Mouse (Mus musculus): ENCODE data around the gene Phkg1. TPM values are rescaled to one million over a fixed set of nuclear protein-coding genes. Genes with fewer than 3 reads are reported as not detected.

Phkg1 gene
- total RNA-seq (2023): under 1 TPM; 0.24 to 0.62 TPM

DNA sequence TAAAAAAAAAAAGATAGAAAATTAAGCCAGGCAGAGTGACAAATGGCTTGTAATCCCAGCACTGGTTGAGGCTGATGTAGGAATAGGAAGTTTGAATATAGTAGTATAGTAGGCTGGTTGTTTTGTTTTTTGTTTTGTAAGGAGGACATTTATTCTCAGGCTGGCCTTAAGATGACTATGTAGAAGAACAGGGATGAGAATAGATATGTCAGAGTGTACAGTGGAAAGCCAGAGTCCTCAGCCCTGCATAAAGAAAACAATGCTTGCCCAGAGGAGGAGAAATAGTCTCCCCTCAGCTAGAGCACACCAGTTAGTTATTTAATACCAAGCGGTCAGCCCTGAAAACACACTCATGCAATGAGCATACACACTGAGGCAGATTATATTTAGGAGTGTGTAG is at the start of gene Phkg1:
Gene Phkg1 (minus strand): TSS at position 101 of the 400 bp plus-strand sequence.

DNA sequence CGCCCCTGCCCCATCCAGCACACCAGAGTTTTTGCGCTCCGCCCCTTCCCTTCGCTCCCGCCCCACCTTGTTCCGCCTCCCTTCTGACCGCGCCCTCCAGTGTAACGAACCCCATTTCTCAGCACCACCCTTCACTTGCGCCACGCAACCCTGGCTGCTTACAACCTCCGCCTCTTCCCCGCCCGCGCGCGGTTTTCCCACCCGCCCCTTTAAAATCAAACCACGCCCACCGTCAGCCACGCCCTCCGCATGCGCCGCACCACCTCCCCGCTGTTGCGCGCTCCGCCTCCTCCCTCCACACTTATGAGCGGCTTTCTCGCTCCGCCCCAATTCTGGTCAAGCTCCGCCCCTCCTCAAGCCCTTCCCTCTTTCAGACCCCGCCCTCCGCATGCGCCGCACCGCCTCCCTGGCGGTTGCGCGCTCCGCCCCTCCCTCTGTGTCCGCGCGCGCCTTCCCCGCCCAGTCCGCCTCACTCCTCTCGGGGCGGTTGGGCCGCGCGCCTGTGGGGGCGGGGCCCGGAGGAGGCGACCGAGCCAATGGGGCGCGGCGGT is 43.2 kb upstream of the Phkg1 start, which contains the start of gene Vkorc1l1:
Gene Vkorc1l1 (plus strand): TSS at position 476 of the 551 bp plus-strand sequence.

DNA sequence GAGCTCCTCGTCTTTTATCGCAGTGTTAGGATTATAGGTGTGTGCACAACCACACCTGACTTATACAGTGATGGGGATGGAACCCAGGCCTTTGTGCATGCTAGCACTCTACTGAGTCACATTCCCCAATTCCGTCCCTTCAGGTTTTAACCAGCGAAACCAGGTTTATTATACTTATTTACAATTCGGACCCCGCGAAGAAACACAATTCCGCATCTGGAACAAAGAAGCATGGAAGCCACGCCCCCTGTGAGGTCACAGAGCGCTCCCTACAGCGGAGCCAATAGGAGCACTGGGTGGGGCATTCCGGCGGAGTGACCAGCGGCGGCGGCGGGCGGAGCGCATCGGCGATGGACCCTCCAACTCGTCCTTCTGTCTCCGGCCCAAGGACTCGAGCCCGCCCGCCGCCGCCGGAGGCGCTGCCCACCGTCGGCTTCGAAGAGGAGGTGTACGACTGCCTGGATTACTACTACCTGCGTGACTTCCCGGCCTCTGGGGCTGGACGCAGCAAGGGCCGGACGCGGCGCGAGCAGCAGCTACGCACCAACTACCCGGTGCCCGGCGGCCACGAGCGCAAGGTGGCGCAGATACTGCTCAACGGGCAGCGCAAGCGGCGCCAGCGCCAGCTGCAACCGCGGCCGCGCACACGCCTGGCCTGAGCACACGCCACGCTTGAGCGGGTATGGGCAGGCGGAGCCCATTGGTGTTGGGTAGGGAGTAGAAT is 10.1 kb upstream of the Phkg1 start, which contains the start of gene Nupr1l:
Gene Nupr1l (plus strand): TSS at position 299 of the 724 bp plus-strand sequence.

DNA sequence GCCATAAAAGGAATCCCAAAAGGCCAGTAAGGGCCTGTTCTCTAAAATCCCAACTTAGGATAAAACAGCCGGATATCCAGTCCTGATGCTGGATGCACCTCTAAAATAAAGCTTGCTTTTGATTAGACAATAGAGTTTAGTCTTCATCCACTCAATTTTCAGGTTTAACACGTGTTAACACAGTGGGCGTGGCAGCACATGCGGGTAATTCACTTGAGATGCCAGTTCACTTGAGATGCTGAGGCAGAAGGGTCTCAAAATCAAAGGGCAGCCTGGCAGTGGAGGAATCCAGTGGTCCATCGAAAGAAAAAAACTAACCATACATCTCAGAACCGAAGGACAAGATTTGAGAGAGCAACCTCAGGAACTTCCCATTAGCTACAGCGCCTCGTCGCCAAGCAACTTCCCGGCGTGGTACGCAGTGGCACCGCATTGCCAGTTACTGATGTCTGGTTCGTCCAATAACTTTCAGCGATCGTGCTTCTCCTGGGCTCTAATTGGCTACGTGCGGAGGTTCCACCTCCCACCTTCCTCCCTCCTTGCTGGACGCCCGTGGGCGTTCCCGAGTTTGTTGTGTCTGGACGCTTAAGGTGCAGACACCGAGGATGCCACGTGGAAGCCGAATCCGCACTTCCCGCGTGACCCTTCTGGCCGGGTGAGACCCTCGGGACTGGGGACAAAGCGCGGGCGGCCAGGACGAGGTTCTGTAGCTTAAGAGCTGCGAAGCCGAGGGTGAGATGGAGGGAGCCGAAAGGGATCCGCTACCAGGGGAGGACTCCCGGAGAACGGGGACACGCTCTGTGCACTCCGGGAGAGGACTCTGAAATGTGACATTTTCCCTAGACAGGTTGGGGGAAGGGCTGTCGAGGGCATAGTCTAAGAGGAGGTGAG is 2.9 kb downstream of the Phkg1 start, which contains the start of gene Zbed5:
Gene Zbed5 (plus strand): TSS at position 526 of the 891 bp plus-strand sequence.

DNA sequence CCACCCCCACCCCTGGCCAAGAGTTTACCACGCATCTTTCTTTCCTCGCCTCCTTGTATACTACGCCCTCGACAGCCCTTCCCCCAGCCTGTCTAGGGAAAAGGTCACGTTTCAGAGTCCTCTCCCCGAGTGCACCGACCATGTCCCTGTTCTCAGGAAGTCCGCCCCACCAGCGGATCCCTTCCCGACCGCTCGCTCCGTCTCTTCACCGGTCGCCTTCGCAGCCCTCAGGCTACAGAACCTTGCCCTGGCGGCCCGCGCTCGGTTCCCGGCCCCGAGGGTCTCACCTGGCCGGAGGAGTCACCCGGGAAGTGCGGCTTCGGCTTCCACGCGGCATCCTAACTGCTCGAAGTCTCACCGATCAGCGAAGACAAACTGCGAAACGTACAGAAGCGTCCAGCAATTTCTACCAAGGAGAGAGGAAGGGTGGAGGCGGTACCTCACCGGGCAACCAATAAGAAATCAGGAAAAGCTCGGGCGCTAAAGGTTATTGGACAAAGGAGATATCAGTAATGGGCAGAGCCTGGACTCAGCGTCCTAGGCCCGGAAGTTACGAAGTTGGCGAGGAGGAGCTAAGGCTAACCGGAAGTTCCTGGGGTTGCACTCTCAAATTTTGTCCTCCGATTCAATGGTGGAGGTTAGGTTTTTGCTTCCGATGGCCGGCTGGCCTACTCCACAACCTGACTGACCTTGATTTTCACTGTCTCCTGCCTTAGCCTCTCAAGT is 11.3 kb downstream of the Phkg1 start, which contains the start of gene Chchd2:
Gene Chchd2 (minus strand): TSS at position 560 of the 726 bp plus-strand sequence.

DNA sequence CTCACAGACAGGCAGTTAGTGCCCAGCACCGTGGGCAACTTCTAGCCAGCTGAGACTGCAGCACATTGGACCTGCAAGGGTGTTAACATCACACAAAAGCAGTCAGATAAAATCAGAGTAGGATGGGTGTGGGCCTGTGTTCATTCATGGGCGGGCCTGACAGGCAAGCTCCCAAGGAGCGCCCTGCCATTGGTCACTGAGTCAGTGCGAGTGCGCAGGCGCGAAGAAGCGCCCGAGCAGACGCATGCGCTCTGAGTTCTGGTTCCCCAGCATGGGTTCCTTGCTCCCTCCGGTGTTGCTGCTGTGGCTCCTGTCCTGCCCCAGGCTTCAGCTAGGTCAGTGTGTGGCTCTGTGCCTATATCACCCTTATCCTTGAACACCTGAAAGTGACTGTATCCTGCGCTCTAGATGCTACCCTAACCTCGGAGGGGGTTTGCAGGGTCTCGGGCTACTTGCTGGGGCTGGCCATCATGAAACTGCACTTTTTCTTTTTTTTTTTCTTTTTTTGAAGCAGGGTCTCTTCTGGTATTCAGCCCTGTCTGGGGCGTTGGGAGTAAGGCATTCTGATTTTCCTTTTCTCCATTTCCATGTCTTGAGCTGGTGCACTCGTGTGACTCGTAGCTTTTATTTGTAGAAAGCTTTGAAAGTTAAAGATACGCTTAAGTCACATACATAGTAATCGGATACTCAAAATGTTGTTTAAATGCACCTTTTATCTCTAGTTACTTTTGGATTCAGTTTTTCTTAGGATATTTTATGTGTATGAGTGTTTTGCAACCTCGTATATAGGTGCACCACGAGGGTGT is 51.4 kb downstream of the Phkg1 start, which contains the start of gene Sumf2:
Gene Sumf2 (plus strand): TSS at position 235 of the 806 bp plus-strand sequence.

Other genes starting within 250 kb of the Phkg1 start
- 1 to 10 TPM in 1 of 2 experiments, under 1 TPM in 1; 0.95 to 1.0 TPM for gene Zfp11, start 228.4 kb downstream of the Phkg1 start, total RNA-seq (2023)
- not detected for gene Sept14, start 190.0 kb downstream of the Phkg1 start, total RNA-seq (2023)
- gene Mrps17, start 183.1 kb downstream of the Phkg1 start, total RNA-seq (2023): 10 to 100 TPM; 41.4 to 44.2 TPM
- gene Nipsnap2, start 173.5 kb downstream of the Phkg1 start, total RNA-seq (2023): 10 to 100 TPM; 34.8 to 39.0 TPM
- 1 to 10 TPM; 6.9 to 7.5 TPM for gene Psph, start 111.1 kb downstream of the Phkg1 start, total RNA-seq (2023)
- gene Sumf2, start 51.6 kb downstream of the Phkg1 start, total RNA-seq (2023): 1 to 10 TPM; 6.0 to 8.9 TPM
- 100 to 1,000 TPM; 132 to 134 TPM for gene Chchd2, start 11.1 kb downstream of the Phkg1 start, total RNA-seq (2023)
- gene Zbed5, start 2.8 kb downstream of the Phkg1 start, total RNA-seq (2023): under 1 TPM; 0.18 to 0.56 TPM
- 1 to 10 TPM in 1 of 2 experiments, under 1 TPM in 1; 0.18 to 3.2 TPM for gene Nupr1l, start 10.0 kb upstream of the Phkg1 start, total RNA-seq (2023)
- 10 to 100 TPM; 16.8 to 18.7 TPM for gene Vkorc1l1, start 43.4 kb upstream of the Phkg1 start, total RNA-seq (2023)
- 10 to 100 TPM; 55.2 to 64.1 TPM for gene Gusb, start 104.5 kb upstream of the Phkg1 start, total RNA-seq (2023)
- gene Asl, start 130.7 kb upstream of the Phkg1 start, total RNA-seq (2023): 10 to 100 TPM; 25.7 to 35.5 TPM
- gene Crcp, start 130.7 kb upstream of the Phkg1 start, total RNA-seq (2023): 10 to 100 TPM; 16.5 to 19.8 TPM
- 1 to 10 TPM; 2.9 to 3.2 TPM for gene Tpst1, start 174.8 kb upstream of the Phkg1 start, total RNA-seq (2023)
- 1 to 10 TPM; 3.7 to 6.5 TPM for gene Kctd7, start 246.3 kb upstream of the Phkg1 start, total RNA-seq (2023)